Mouse (Mus musculus) neural tube, embryonic 13.5 days (tissue): ENCODE results near the gene Palld. TPM values are rescaled to one million over a fixed set of nuclear protein-coding genes. Genes with fewer than 3 reads are reported as not detected.

Experiments
- ATAC-seq: fragments of 200-750 bp; cut with Nextera tagmentation; 2 replicates; pipeline ENCODE4 v1.8.0; 2017; ENCODE audit warnings: low read depth, mild to moderate bottlenecking, moderate TSS enrichment, moderate library complexity
- H3K27ac ChIP-seq: fragments of 300-500 bp; sonication (generic); replicated peaks from 2 replicates; pipeline ENCODE4 v1.5.1; 2015; ENCODE audit warnings: moderate library complexity, mild to moderate bottlenecking, inconsistent platforms
- H3K27me3 ChIP-seq: fragments of 300-500 bp; sonication (generic); 2 replicates; pipeline ENCODE4 v1.6.1; 2015; ENCODE audit warnings: mild to moderate bottlenecking, inconsistent platforms
- H3K36me3 ChIP-seq: fragments of 300-500 bp; sonication (generic); 2 replicates; pipeline ENCODE4 v1.6.1; 2015; ENCODE audit warnings: mild to moderate bottlenecking, inconsistent platforms
- H3K4me1 ChIP-seq: fragments of 300-500 bp; sonication (generic); replicated peaks from 2 replicates; pipeline ENCODE4 v1.6.1; 2015; ENCODE audit warnings: inconsistent platforms
- H3K4me2 ChIP-seq: fragments of 300-500 bp; sonication (generic); 2 replicates; pipeline ENCODE4 v1.6.1; 2015; ENCODE audit warnings: inconsistent platforms, mild to moderate bottlenecking, moderate library complexity
- H3K4me3 ChIP-seq: fragments of 300-500 bp; sonication (generic); 2 replicates; pipeline ENCODE4 v1.5.1; 2015; ENCODE audit warnings: mild to moderate bottlenecking, inconsistent platforms
- H3K9ac ChIP-seq: fragments of 300-500 bp; sonication (generic); 2 replicates; pipeline ENCODE4 v1.6.1; 2015; ENCODE audit warnings: moderate library complexity, mild to moderate bottlenecking, inconsistent platforms
- H3K9me3 ChIP-seq: fragments of 300-500 bp; sonication (generic); 2 replicates; pipeline ENCODE4 v1.6.1; 2016; ENCODE audit warnings: inconsistent platforms
- WGBS: fragments of 180-500 bp; shearing (Covaris S2); methylation state at CpG from one replicate; pipeline ENCODE4 v1.1.7; 2015; 5-methylcytosine and 5-hydroxymethylcytosine counted together
- polyA plus RNA-seq: library from polyadenylated mRNA; unstranded; fragments of >200 nt; fragmentation: Nextera tagmentation; extraction: Ambion mirVana; gene quantifications from 2 replicates; pipeline ENCODE4 v1.2.1, GENCODE M21; 2015

The Palld gene
- polyA plus RNA-seq, 1 experiment from 2014 or later, result 24.0 TPM

DNA sequence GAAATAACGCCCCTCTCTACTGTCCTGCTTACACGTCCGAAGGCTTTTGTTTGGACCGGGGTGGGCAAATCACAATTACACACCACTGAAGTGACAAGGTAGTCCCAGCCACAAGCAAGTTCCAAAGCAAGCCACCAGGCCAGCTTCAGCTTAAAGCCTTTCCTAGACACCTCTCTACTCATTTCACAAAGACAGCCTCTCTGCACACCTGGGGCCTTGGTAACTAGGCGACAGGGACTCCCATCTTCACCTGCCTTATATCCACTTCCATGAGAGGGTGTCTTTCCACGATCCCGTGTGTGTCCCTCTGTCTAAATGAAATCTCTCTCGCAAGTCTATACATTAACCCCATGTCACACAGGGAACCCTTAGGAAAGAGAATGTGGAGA lies 142.3 kb downstream of the Palld start:
- Histone ChIP-seq H3K4me3 (peak overlapping the region; percentile 58), H3K9ac (peak overlapping the region; percentile 73), H3K27me3 (no peaks in the 10 kb centered on the region), H3K36me3 (no peaks in the 10 kb centered on the region), H3K27ac (peak overlapping the region; percentile 59; the same call in 1 of the 2 replicates), H3K9me3 (no peaks in the 10 kb centered on the region), H3K4me1 (peaks cover 23% of the 10 kb centered on the region), H3K4me2 (peak overlapping the region; percentile 90)
- WGBS, result 14% methylated on average over 8 of the region's 8 CpGs
- ATAC-seq, result no peak

DNA sequence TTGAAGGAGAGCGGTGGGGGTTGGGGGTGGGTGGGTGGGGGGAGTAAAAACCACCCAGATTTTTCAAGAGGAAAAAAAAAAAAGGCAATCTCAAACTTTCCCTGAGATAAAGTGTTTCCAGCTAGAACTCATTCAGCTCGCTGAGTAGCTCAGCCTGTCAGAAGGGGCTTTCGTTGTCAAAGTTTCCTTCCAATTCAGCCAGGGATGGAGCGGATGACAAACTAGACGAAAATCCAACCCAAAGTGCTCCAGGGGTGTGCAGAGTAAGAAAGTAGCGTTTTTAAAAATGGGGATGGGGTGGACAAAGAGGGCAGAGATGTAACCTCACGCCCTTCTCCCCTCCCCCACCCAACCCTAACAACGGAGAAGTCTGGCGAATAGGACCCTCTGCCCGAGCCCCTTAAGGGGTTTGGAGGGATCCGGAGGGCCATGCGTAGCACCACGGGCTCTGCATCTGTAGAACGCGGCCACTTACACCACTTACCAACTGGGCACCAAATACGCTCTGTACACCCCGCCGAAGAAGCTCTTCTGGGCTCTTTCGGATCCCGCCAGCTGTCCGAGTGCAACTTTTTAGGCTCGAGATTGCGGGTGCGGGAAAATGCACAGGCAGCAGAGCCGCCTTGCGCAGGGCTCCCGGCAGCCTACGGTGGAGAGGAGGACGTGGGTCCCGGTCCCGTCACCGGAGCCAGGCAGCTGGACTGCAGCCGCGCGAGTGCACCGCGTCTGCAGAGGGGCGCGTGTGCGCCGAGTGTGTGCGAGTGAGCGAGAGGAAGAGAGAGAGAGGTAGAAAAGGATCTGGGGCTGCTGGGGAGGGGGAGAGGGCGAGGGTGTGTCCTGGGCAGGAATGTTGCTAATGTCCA lies 142.9 kb downstream of the Palld start:
- H3K4me2 ChIP-seq, result peak overlapping the region; percentile 90
- H3K9me3 ChIP-seq, result no peaks in the 10 kb centered on the region
- no peaks in the 10 kb centered on the region for H3K27me3 ChIP-seq
- no peaks in the 10 kb centered on the region for H3K36me3 ChIP-seq
- H3K4me1 ChIP-seq, result peaks cover 23% of the 10 kb centered on the region
- ATAC-seq, result peak; percentile 90
- under 1% methylated on average over 44 of the region's 44 CpGs for WGBS
- peak overlapping the region; percentile 59 for H3K27ac ChIP-seq
- peak overlapping the region; percentile 58 for H3K4me3 ChIP-seq
- peak overlapping the region; percentile 73 for H3K9ac ChIP-seq

DNA sequence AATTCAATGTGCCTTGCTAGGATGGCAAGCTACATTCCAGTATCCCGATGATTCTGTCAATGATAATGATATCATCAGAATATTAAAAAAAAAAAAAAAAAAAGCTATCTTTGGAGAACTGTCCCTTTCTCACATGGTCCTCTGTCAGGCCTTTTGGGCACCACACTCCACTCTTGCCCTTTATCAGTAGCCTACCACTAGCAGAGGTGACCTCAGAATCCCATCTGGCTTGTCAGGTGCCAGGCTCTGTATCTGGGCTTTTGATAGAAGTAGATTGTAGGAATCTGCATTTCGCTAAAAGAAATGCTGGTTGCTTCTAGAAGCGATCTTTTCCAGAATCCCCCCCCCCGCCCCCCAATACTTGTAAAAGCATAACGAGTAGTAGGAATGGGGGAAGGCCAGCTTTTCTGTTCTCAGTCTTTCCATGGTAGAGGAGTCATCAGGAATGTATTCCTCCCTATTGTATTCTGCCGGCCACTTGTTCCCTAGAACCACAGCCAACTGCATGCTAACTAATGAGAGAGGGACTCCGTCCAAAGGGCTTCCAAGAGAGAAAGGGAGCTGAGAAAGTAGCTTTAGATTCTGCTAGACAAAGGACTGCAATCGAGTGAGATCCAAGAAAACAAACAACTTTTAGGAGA lies 143.7 kb downstream of the Palld start:
- H3K4me1 ChIP-seq, result peaks cover 23% of the 10 kb centered on the region
- no peaks in the 10 kb centered on the region for H3K9me3 ChIP-seq
- H3K9ac ChIP-seq, result peak overlapping the region; percentile 73; the same call in 1 of the 2 replicates
- ATAC-seq, result 0 out of 2 replicates have a peak, but pooled peaks have one; percentile 40
- H3K4me2 ChIP-seq, result peak overlapping the region; percentile 90
- H3K4me3 ChIP-seq, result peak overlapping the region; percentile 58
- WGBS, result 14% methylated on average over 8 of the region's 8 CpGs
- H3K27me3 ChIP-seq, result no peaks in the 10 kb centered on the region
- no peaks in the 10 kb centered on the region for H3K36me3 ChIP-seq
- no peak overlapping the region for H3K27ac ChIP-seq

DNA sequence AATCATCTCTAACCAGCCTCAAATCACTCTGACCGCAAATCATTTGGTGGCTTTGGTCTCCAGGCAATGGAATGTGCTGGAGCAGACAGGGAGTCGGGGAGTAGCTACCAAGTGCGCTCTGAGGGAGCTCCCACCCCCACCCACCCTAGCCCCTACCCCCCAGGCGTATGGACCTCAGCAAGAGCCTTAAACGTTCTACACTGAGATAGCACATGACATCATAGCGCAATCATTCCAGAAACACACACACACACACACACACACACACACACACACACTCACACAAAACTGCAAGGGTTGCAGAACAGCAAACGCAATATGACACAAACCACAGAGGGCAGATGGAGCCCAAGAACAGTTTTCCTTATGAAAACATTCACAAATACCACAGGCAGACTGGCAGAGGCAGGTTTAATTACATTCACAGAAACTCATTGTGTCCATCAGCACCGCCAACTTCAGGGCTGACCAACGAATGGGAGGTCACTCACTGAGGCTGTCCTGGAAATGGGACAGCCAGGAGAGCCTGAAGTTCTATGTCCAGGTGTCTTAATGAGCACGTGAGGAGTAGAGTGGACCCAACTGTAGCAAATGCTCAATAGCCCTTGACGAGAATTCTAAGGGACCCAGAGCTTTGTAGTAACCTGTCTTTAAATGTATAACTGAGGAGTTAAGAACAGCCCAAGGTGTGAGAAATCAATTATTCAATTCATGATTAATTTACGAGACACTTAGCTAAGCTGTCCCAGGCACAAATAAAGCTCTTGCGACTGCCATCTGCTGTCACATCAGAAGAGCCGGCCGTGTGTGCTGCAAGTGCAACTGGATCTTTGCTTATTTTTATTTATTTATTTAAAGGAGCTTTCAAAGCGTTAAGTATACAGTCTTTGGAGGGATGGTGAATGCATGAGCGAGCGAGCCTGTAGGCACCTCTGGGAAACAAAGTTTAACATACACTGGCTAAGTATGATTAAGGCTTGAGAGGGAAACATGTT lies 145.2 kb downstream of the Palld start:
- Histone ChIP-seq H3K27me3 (no peaks in the 10 kb centered on the region), H3K4me3 (peak overlapping the region; percentile 3; the same call in 1 of the 2 replicates), H3K9ac (no peak overlapping the region), H3K36me3 (no peaks in the 10 kb centered on the region), H3K27ac (no peak overlapping the region), H3K9me3 (no peaks in the 10 kb centered on the region), H3K4me1 (peaks cover 23% of the 10 kb centered on the region), H3K4me2 (peak overlapping the region; percentile 90)
- no peak for ATAC-seq
- 35% methylated on average over 18 of the region's 18 CpGs for WGBS

DNA sequence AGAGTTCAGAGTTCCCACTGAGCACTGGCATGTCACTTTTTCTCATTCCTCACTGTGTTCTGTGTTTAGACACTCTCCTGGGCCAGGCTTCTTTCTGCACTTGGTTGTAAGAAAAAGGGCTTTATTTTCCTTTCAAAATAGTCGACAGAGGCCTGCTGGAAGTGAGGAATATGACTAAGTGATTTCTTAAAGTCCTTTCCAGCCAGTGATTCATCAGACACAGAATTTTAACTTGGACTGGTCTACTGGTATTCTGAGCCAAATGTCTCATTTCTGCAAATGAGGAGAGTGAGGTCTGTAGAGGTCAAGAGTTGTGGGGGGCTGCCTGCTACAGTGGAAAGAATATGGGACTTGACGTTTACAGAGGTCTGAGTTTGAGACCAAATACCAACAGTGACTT lies 147.3 kb downstream of the Palld start:
- Histone ChIP-seq H3K27me3 (no peaks in the 10 kb centered on the region), H3K9me3 (no peaks in the 10 kb centered on the region), H3K9ac (no peak overlapping the region), H3K36me3 (no peaks in the 10 kb centered on the region), H3K27ac (no peak overlapping the region), H3K4me2 (no peak overlapping the region), H3K4me1 (peaks cover 21% of the 10 kb centered on the region), H3K4me3 (no peak overlapping the region)
- WGBS, result 89% methylated on average over 2 of the region's 2 CpGs
- no peak for ATAC-seq

DNA sequence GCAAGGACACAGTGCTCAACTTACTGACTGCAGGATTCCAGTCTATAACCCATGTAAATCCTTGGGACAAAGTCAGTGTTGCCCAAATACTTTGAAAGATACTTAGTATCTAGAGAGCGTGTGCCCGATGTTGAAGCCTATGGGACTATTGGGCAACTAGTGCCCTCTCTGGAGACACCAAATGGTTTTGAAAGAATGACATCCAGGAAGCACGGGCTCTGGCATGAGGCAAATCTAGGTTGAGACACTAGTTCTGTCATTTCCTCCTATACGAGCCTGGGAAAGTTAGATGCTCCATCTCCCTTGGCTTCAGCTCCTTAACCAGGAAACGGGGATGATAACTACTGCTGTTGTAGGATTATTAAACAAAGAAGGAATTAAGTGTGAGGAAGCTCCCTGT lies 155.4 kb downstream of the Palld start:
- Histone ChIP-seq H3K9ac (no peak overlapping the region), H3K9me3 (no peaks in the 10 kb centered on the region), H3K4me3 (no peak overlapping the region), H3K27me3 (no peaks in the 10 kb centered on the region), H3K36me3 (no peaks in the 10 kb centered on the region), H3K27ac (no peak overlapping the region), H3K4me2 (no peak overlapping the region), H3K4me1 (peaks cover 11% of the 10 kb centered on the region)
- ATAC-seq, result no peak
- 90% methylated on average over 5 of the region's 5 CpGs for WGBS

DNA sequence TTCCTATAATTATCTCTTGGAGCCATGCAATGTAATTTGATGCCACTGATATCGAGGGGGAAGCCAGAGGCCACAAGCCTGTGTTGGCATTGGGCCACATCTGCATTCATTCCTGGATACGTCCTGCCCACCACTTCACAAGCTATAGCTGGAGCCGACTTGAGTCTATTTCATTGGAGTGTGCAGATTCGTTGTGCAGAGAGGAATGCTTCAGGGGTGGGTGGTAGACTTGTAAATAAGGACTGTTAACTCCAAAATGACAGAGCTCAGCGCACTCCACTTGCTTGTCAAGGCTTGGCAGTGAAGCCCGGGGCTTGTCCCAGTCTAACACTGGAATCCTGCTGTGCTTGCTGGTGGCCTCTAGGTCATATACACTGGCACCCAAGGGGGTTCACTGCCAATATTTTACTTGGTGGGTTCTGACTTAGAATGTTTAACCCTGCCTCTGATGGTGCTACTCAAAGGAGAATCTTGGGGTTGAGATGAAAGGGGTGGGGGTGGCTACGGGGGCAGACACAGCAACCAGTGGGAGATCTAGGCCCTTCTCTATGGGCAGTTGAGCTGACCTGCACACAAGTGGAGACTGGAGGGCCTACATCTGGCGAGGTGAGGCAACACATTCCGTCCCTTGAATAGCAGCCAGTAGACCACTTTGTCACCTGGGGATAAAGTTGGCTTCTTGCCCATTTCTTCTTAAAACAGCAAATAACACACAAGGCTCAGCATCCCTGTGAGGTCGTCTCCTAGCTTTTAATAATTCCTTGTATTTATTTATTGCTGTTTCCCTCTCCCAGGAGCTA lies 157.1 kb downstream of the Palld start:
- 57% methylated on average over 10 of the region's 10 CpGs for WGBS
- no peaks in the 10 kb centered on the region for H3K9me3 ChIP-seq
- H3K4me2 ChIP-seq, result no peak overlapping the region
- no peak overlapping the region for H3K27ac ChIP-seq
- no peak overlapping the region for H3K9ac ChIP-seq
- H3K4me1 ChIP-seq, result peaks cover 11% of the 10 kb centered on the region
- H3K27me3 ChIP-seq, result no peaks in the 10 kb centered on the region
- H3K4me3 ChIP-seq, result no peak overlapping the region
- no peaks in the 10 kb centered on the region for H3K36me3 ChIP-seq
- no peak for ATAC-seq

DNA sequence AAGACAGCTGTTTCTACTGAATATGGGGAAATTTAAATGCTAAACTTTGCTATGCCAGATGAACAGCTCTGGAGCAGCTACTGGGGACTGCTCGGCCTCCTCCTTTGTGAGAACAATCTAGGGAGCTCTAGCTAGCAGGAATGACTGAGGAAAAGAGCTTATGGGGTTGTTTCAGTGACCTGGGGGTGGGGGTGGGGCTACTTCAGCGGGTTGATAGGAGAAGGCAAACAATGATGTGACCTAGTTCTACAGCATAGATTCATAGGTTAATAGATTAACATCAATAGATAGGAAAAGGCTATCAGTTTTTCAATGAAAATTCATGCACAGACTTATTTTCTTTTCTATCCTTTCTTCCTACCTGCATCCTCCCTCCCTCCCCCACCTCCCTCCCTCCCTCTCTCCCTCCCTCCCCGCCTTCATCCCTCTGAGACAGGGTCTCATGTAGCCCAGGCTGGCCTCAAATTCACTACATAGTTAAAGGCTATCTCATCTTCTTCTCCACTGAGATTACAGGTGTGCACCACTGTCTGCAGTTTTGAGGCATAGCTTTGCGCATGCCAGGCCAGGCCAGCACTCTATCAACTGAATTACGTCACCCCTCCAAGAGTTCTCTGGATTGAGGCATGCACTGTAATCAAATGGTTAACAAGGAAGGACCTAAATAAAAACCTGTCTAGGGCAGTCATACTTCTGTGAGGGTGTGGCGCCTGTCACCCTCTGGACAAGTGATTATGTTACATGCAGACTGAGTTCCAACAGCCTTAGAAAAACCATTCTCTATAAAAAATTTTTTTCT lies 158.5 kb downstream of the Palld start:
- Histone ChIP-seq H3K4me3 (no peak overlapping the region), H3K9me3 (no peaks in the 10 kb centered on the region), H3K4me2 (no peak overlapping the region), H3K27ac (no peak overlapping the region), H3K27me3 (no peaks in the 10 kb centered on the region), H3K4me1 (peaks cover 11% of the 10 kb centered on the region), H3K9ac (no peak overlapping the region), H3K36me3 (no peaks in the 10 kb centered on the region)
- no peak for ATAC-seq
- 86% methylated on average over 6 of the region's 6 CpGs for WGBS

DNA sequence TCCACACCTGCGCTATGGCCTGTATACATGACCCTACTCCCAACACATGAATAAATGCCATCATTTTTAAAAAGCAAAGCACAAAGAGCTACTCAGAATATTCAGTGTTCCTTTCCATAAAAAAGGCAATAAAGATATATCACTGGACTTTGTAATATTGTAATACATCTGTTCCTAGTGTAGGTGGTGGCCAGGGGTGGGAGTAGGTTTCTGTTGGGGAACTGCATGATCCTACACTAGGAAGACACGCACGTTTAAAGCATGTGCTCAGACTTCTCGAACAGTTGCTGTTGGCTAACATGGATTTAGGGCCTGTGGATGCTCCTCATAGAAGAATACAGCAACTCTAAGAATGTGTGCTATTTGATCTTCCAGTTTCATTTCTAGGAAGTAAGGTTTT lies 165.0 kb downstream of the Palld start:
- Histone ChIP-seq H3K4me3 (no peak overlapping the region), H3K4me1 (no peaks in the 10 kb centered on the region), H3K36me3 (no peaks in the 10 kb centered on the region), H3K27ac (no peak overlapping the region), H3K27me3 (no peaks in the 10 kb centered on the region), H3K4me2 (no peak overlapping the region), H3K9me3 (no peaks in the 10 kb centered on the region), H3K9ac (no peak overlapping the region)
- 95% methylated on average over 4 of the region's 4 CpGs for WGBS
- no peak for ATAC-seq

DNA sequence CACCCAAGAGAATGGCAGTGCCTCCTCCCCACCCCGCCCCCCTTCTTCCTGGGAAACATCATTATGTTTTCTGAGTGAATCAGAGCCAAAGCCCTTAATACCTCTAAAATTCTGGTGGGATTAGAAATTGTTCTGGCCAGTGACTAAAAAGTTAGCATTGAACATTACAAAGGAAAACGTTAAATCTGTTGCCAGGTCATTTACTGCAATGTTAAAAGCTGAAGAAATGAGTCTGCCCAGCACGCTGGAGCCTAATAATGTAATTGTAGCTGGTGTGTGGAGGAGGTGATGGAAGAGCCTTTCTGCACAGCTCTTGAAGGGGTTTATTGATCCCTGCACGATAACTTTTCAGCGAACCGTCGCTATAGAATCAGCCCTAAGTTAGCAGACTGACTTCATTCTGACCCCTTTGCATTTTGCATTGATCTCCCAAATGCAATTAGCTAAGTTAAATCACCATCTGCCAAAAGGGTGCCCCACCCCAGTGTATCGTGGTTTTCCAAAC lies 165.7 kb downstream of the Palld start:
- no peaks in the 10 kb centered on the region for H3K27me3 ChIP-seq
- H3K4me1 ChIP-seq, result no peaks in the 10 kb centered on the region
- no peaks in the 10 kb centered on the region for H3K9me3 ChIP-seq
- H3K36me3 ChIP-seq, result no peaks in the 10 kb centered on the region
- no peak overlapping the region for H3K4me2 ChIP-seq
- no peak overlapping the region for H3K4me3 ChIP-seq
- 74% methylated on average over 8 of the region's 8 CpGs for WGBS
- no peak overlapping the region for H3K27ac ChIP-seq
- no peak overlapping the region for H3K9ac ChIP-seq
- no peak for ATAC-seq
